Mouse (Mus musculus): ENCODE data around the gene Fam81a. TPM values are rescaled to one million over a fixed set of nuclear protein-coding genes. Genes with fewer than 3 reads are reported as not detected.

Gene Fam81a
- polyA plus RNA-seq, 1 experiment from 2014 or later, result 5.9 TPM

DNA sequence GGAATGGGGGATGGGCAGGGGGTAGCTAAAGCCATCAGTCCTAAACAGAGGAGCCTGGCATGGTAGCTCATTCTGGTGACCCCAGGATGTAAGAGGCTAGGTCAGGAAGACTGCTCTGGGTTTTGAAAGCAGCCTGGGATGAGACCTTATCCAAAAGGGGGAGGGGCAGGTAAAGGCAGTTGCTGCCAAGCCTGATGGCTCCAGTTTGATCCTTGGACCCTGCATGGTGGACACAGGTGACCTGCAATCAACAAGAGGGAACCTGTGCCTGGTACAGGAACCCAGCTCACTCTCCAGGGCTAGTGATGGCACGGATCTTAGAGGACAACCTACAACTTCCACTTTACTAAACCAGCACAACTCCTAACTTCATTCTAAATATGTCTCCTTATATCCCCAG is 7.2 kb downstream of the Fam81a start:
- H3K4me1 ChIP-seq (ENCODE audit: control insufficient read depth, insufficient read depth, low read length), result no peaks in the 10 kb centered on the region
- WGBS, result 90% methylated on average over 1 of the region's 1 CpGs
- H3K27ac ChIP-seq (replicated peaks; ENCODE audit: low read depth, low read length), result no peak overlapping the region
- peaks cover under 1% of the 10 kb centered on the region; the same call in 1 of the 2 replicates for H3K27me3 ChIP-seq (ENCODE audit: control insufficient read depth, insufficient read depth, low read length)
- H3K4me2 ChIP-seq (ENCODE audit: low read length), result no peak overlapping the region
- H3K9me3 ChIP-seq (ENCODE audit: control insufficient read depth, low read length), result no peaks in the 10 kb centered on the region
- ATAC-seq (ENCODE audit: low FRiP score, low TSS enrichment) (no peak), DNase-seq (no peak)
- no peak overlapping the region for H3K4me3 ChIP-seq (replicated peaks; ENCODE audit: low read depth, low read length)
- no peaks in the 10 kb centered on the region for H3K36me3 ChIP-seq (ENCODE audit: control insufficient read depth, insufficient read depth, low read length)
- H3K9ac ChIP-seq (replicated peaks; ENCODE audit: low read length), result no peak overlapping the region

DNA sequence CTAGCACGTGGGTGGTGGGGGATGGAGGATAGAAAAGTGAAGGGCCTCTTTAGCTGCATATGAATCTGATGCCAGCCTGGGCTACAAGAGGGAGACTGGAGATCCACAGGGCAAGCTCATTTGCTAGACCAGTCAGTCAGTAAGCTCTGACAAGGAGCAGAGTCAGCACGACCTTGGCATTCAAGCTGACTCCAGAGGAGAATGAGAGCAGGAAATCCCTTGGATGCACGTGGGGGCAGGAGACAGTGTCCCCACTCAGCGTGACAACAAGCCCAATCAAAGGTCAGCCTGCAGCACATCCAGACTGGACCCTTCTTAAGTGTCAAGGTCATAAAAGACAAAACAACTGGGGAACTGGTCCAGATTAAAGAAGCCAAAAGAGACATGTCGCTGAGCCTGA is 7.6 kb downstream of the Fam81a start:
- ATAC-seq (ENCODE audit: low FRiP score, low TSS enrichment), result no peak
- WGBS, result 66% methylated on average over 5 of the region's 5 CpGs
- no peak for DNase-seq

DNA sequence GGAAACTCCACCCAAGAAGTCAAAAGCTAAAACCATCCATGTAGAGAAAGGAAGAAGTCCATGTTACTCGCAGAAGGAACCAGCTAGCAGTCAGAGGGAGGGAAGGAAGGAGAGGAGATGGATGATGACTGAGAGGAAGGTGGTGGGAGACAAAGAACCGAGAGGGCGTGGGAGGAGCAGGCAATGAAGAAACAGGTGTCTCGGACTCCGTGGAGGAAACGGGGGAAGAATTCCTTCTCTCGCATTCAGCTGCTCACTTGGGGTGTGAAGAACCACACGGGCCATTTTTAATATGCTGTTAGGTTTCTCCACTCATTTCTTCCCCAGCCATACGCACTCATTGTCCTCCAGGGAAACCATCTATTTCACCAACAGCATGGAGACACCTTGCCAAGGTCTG is 8.1 kb downstream of the Fam81a start:
- H3K27ac ChIP-seq (replicated peaks; ENCODE audit: low read depth, low read length), result no peak overlapping the region
- WGBS, result 91% methylated on average over 9 of the region's 9 CpGs
- no peaks in the 10 kb centered on the region for H3K4me1 ChIP-seq (ENCODE audit: control insufficient read depth, insufficient read depth, low read length)
- no peaks in the 10 kb centered on the region for H3K36me3 ChIP-seq (ENCODE audit: control insufficient read depth, insufficient read depth, low read length)
- no peak overlapping the region for H3K4me2 ChIP-seq (ENCODE audit: low read length)
- ATAC-seq (ENCODE audit: low FRiP score, low TSS enrichment), result no peak
- no peak for DNase-seq
- no peaks in the 10 kb centered on the region for H3K9me3 ChIP-seq (ENCODE audit: control insufficient read depth, low read length)
- no peak overlapping the region for H3K4me3 ChIP-seq (replicated peaks; ENCODE audit: low read depth, low read length)
- H3K27me3 ChIP-seq (ENCODE audit: control insufficient read depth, insufficient read depth, low read length), result no peaks in the 10 kb centered on the region
- no peak overlapping the region for H3K9ac ChIP-seq (replicated peaks; ENCODE audit: low read length)

More for the DNA sequence above, 7.6 kb downstream of the Fam81a start:
- no peaks in the 10 kb centered on the region for H3K4me1 ChIP-seq (ENCODE audit: control insufficient read depth, insufficient read depth, low read length)
- no peak overlapping the region for H3K4me3 ChIP-seq (replicated peaks; ENCODE audit: low read depth, low read length)
- no peak overlapping the region for H3K27ac ChIP-seq (replicated peaks; ENCODE audit: low read depth, low read length)
- H3K36me3 ChIP-seq (ENCODE audit: control insufficient read depth, insufficient read depth, low read length), result no peaks in the 10 kb centered on the region
- H3K9me3 ChIP-seq (ENCODE audit: control insufficient read depth, low read length), result no peaks in the 10 kb centered on the region
- H3K4me2 ChIP-seq (ENCODE audit: low read length), result no peak overlapping the region
- H3K27me3 ChIP-seq (ENCODE audit: control insufficient read depth, insufficient read depth, low read length), result no peaks in the 10 kb centered on the region
- H3K9ac ChIP-seq (replicated peaks; ENCODE audit: low read length), result no peak overlapping the region

DNA sequence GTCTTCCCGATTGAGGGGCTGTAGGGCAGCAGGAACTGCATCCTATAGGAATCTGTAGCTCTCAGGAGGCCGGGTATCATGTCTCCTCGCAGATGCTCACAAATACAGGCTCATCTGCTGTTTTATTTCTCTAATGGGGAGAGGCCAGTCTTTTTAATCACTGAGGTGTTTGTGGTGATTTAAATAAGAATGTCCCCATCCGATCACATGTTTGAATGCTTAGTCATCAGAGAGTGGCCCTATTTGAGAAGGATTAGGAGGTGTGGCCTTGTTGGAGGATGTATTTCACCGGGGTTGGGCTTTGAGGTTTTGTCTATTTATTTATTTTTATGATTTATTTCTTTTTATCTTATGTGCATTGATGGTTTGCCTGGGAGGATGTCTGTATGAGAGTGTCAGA is 11.6 kb downstream of the Fam81a start:
- WGBS, result 88% methylated on average over 5 of the region's 5 CpGs
- ATAC-seq (ENCODE audit: low FRiP score, low TSS enrichment) (no peak), DNase-seq (no peak)
- no peak overlapping the region for H3K9ac ChIP-seq (replicated peaks; ENCODE audit: low read length)
- no peak overlapping the region for H3K4me2 ChIP-seq (ENCODE audit: low read length)
- H3K4me1 ChIP-seq (ENCODE audit: control insufficient read depth, insufficient read depth, low read length), result no peaks in the 10 kb centered on the region
- H3K27ac ChIP-seq (replicated peaks; ENCODE audit: low read depth, low read length), result no peak overlapping the region
- no peaks in the 10 kb centered on the region for H3K9me3 ChIP-seq (ENCODE audit: control insufficient read depth, low read length)
- H3K36me3 ChIP-seq (ENCODE audit: control insufficient read depth, insufficient read depth, low read length), result no peaks in the 10 kb centered on the region
- H3K4me3 ChIP-seq (replicated peaks; ENCODE audit: low read depth, low read length), result no peak overlapping the region
- no peaks in the 10 kb centered on the region for H3K27me3 ChIP-seq (ENCODE audit: control insufficient read depth, insufficient read depth, low read length)

- H3K4me3 ChIP-seq (replicated peaks; ENCODE audit: low read depth, low read length), result peak overlapping the region; percentile 25
- no peaks in the 10 kb centered on the region for H3K9me3 ChIP-seq (ENCODE audit: control insufficient read depth, low read length)
- peaks cover 8% of the 10 kb centered on the region; the same call in 1 of the 2 replicates for H3K4me1 ChIP-seq (ENCODE audit: control insufficient read depth, insufficient read depth, low read length)
- 0 out of 2 replicates have a peak overlapping the region, but pooled peaks have one; percentile 32 for H3K27ac ChIP-seq (replicated peaks; ENCODE audit: low read depth, low read length)
- under 1% methylated on average over 9 of the region's 10 CpGs for WGBS
- peak overlapping the region; percentile 53 for H3K4me2 ChIP-seq (ENCODE audit: low read length)
- no peaks in the 10 kb centered on the region for H3K36me3 ChIP-seq (ENCODE audit: control insufficient read depth, insufficient read depth, low read length)
- peak overlapping the region; percentile 46 for H3K9ac ChIP-seq (replicated peaks; ENCODE audit: low read length)
- DNase-seq (peak; percentile 64), ATAC-seq (ENCODE audit: low FRiP score, low TSS enrichment) (peak; percentile 53; the same call in 1 of the 2 replicates)
- H3K27me3 ChIP-seq (ENCODE audit: control insufficient read depth, insufficient read depth, low read length), result no peaks in the 10 kb centered on the region
Measured at GRCm38 (mm10) chr9:70111869-70112286, 30.5 kb downstream of the Fam81a start.

GRCm38 (mm10) chr9:70110871-70111270 is 31.5 kb downstream of the Fam81a start:
- ATAC-seq (ENCODE audit: low FRiP score, low TSS enrichment), result no peak
- peak; percentile 69 for DNase-seq
- Histone ChIP-seq H3K4me3 (replicated peaks; ENCODE audit: low read depth, low read length) (no peak overlapping the region), H3K4me1 (ENCODE audit: control insufficient read depth, insufficient read depth, low read length) (peaks cover 8% of the 10 kb centered on the region; the same call in 1 of the 2 replicates), H3K27me3 (ENCODE audit: control insufficient read depth, insufficient read depth, low read length) (no peaks in the 10 kb centered on the region), H3K9me3 (ENCODE audit: control insufficient read depth, low read length) (no peaks in the 10 kb centered on the region), H3K4me2 (ENCODE audit: low read length) (no peak overlapping the region), H3K27ac (replicated peaks; ENCODE audit: low read depth, low read length) (no peak overlapping the region), H3K36me3 (ENCODE audit: control insufficient read depth, insufficient read depth, low read length) (no peaks in the 10 kb centered on the region), H3K9ac (replicated peaks; ENCODE audit: low read length) (no peak overlapping the region)
- 40% methylated on average over 7 of the region's 7 CpGs for WGBS

DNA sequence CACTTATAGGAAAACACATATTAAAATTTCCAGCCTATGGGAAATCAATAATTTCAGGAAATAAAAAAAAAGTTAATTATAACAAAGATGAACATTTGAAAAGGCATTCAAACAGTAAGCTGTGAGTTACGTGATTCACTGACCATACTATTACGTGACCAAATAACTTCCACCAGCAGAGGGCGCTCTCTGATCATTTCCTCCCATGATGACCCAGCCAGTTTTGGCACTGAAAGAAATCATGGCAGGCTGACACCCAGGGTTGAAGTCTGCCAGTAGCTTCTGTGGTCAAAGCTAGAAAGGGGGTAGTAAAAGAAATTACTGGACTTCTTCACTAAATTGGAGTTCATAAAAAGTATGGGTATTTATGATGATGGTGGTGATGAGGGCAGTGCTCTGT is 33.1 kb downstream of the Fam81a start:
- no peak overlapping the region for H3K4me2 ChIP-seq (ENCODE audit: low read length)
- no peak overlapping the region for H3K9ac ChIP-seq (replicated peaks; ENCODE audit: low read length)
- no peak overlapping the region for H3K27ac ChIP-seq (replicated peaks; ENCODE audit: low read depth, low read length)
- H3K9me3 ChIP-seq (ENCODE audit: control insufficient read depth, low read length), result no peaks in the 10 kb centered on the region
- 5% methylated on average over 3 of the region's 3 CpGs for WGBS
- H3K36me3 ChIP-seq (ENCODE audit: control insufficient read depth, insufficient read depth, low read length), result no peaks in the 10 kb centered on the region
- H3K27me3 ChIP-seq (ENCODE audit: control insufficient read depth, insufficient read depth, low read length), result no peaks in the 10 kb centered on the region
- peaks cover 8% of the 10 kb centered on the region; the same call in 1 of the 2 replicates for H3K4me1 ChIP-seq (ENCODE audit: control insufficient read depth, insufficient read depth, low read length)
- H3K4me3 ChIP-seq (replicated peaks; ENCODE audit: low read depth, low read length), result no peak overlapping the region
- DNase-seq, result peak; percentile 94
- peak; percentile 60; the same call in 1 of the 2 replicates for ATAC-seq (ENCODE audit: low FRiP score, low TSS enrichment)

DNA sequence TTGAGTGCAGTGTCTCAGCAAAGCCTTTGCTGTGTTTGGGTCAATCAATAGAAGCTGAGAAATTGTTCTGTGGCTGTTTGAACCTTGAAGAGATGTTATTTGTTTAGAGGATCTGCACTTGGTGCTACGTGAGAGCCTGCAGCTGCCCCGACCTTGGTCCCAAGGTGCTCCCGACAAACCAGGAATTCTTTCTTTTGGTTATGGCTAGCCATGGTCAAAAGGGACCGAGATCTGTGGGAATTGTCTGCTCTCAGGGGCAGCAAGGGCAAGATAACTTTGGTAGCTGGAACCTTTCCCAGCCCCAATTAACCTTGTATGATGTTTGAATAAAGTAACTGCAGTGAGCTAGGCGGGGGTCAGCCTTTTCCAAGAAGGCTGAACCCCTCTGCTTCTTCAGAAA is 34.2 kb downstream of the Fam81a start:
- Histone ChIP-seq H3K4me1 (ENCODE audit: control insufficient read depth, insufficient read depth, low read length) (peaks cover 8% of the 10 kb centered on the region; the same call in 1 of the 2 replicates), H3K27me3 (ENCODE audit: control insufficient read depth, insufficient read depth, low read length) (no peaks in the 10 kb centered on the region), H3K4me3 (replicated peaks; ENCODE audit: low read depth, low read length) (no peak overlapping the region), H3K4me2 (ENCODE audit: low read length) (no peak overlapping the region), H3K36me3 (ENCODE audit: control insufficient read depth, insufficient read depth, low read length) (no peaks in the 10 kb centered on the region), H3K9me3 (ENCODE audit: control insufficient read depth, low read length) (no peaks in the 10 kb centered on the region), H3K27ac (replicated peaks; ENCODE audit: low read depth, low read length) (no peak overlapping the region), H3K9ac (replicated peaks; ENCODE audit: low read length) (no peak overlapping the region)
- ATAC-seq (ENCODE audit: low FRiP score, low TSS enrichment) (no peak), DNase-seq (no peak)
- WGBS, result 78% methylated on average over 5 of the region's 5 CpGs

DNA sequence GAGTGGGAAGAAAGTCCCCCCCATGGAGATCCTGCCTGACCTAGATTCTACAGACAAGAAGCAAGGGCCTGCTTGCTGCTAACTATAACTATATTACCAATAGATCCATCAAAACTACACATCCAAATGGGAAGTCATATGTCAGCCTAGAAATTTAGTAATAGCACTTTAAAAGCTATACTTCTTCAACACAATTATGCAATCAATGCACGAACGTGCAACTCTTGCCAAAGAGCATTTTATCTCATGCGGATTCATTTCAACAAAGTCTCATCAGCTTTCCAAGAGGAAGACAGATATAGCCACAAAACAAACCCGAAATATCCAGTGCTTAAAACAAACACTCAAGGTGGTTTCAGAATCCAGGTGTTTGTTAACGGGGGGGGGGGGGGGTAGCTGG is 36.8 kb downstream of the Fam81a start:
- Histone ChIP-seq H3K27ac (replicated peaks; ENCODE audit: low read depth, low read length) (no peak overlapping the region), H3K9ac (replicated peaks; ENCODE audit: low read length) (no peak overlapping the region), H3K4me3 (replicated peaks; ENCODE audit: low read depth, low read length) (no peak overlapping the region), H3K4me1 (ENCODE audit: control insufficient read depth, insufficient read depth, low read length) (no peaks in the 10 kb centered on the region), H3K9me3 (ENCODE audit: control insufficient read depth, low read length) (no peaks in the 10 kb centered on the region), H3K36me3 (ENCODE audit: control insufficient read depth, insufficient read depth, low read length) (no peaks in the 10 kb centered on the region), H3K27me3 (ENCODE audit: control insufficient read depth, insufficient read depth, low read length) (no peaks in the 10 kb centered on the region), H3K4me2 (ENCODE audit: low read length) (no peak overlapping the region)
- no peak for ATAC-seq (ENCODE audit: low FRiP score, low TSS enrichment)
- no peak for DNase-seq
- 83% methylated on average over 5 of the region's 5 CpGs for WGBS
